Mouse (Mus musculus) right cerebral cortex, postnatal 36 days (tissue): ENCODE results near the gene Gsk3b.
"Not testable (repeated sequence)": the region's sequence is repeated elsewhere in the genome, so short reads cannot be mapped to it uniquely, and the experiment has no call there.

Source experiments
- DNase-seq, 2 experiments: peaks; one replicate each; pipeline ENCODE4 v3.0.0; 2022; ENCODE audit warnings: low spot score in 2 of 2, mixed read lengths in 1 of 2

Gene Gsk3b

DNA sequence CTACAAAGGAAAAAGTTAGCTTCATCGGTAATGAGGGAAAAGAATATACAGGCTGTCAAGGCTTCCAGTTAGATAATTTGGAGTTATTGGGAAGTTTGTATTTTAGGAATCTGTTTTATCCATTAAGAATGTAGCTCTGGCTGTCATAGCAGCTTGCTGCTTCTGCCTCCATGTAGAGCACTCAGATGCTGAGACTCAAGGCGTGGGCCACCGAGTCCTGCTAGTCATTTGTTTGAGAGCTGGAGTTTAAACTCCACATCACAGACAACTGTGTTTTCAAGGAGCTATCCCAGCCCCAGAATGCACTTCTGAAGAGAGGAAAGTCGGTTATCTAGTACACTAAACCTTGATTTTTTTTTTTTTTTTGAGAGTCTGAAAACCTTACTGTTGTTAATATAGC, 101.2 kb downstream of the Gsk3b start:
- no peak for DNase-seq

DNA sequence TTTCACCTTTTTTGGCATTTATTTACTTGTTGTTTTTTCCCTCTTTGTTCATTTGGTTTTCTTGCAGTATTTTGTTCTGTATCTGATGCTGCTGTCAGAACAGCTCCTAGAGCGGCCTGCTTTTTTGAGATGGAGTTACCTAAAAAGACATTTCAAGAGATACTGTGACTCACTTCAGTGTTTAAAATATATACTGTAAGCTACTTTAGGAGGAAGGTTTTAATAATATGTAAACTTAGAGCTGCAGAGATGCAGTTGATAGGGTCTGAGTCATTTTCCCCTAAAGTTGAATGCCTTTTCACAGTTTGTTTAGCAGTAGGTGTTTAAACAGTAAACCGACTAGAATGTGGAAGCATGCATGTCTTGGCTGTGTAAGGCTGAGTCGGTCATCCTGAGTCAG, 101.7 kb downstream of the Gsk3b start:
- DNase-seq, result no peak

DNA sequence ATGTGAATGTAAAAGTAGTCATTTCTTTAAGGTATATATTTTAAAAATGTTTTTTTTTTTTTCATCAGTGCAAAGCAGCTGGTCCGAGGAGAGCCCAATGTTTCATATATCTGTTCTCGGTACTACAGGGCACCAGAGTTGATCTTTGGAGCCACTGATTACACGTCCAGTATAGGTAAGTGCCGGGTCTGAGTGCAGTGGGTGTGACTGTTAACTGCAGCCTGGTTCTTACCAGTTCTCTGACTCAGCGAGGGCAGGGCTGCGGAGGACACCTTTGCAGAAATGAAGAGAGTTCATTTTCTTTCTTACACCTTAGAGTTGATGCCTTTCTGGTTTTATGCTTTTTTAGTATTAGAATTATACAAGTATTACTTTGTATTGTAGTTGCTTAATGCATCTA, 102.7 kb downstream of the Gsk3b start:
- no peak for DNase-seq

DNA sequence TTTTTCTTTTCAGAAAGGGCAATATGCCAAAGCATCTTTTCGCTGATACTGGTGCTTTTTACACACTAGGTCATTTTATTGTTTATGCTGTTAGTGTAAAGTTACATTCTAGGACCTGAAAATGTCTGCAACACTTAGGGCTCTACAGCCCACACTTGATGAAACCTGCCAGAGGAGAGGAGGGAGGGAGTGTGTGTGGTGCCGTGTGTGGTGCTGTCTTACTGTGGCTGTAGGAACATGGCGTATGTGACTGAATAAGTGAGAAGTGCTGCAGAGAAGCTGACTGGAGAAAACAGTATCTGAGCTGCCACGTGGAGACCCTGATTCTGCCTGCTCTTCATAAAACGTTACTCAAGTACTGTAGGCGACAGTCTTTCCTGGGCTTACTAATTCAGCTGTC, 103.8 kb downstream of the Gsk3b start:
- peak in 1 of 2 experiments; percentile 44 for DNase-seq

DNA sequence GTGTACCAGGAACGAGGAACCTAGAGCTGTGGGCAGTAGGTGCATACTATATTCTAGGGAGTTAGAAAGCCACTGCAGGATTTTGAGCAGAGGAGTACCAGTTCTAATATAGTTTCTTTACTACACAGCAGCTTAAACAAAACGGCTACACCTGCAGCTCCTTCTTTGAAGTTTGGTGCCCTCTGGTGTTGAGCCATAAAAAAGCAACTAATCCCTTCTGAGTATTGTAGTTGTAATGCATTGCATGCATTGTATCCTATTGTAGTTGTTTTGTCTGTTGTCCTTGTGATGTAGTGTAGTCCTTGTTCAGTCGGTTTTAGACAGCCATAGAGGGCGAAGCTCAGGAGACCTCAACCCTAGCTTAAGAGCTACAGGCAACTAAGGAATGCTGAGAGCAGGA, 108.5 kb downstream of the Gsk3b start:
- peak in 1 of 2 experiments; percentile 46 for DNase-seq

DNA sequence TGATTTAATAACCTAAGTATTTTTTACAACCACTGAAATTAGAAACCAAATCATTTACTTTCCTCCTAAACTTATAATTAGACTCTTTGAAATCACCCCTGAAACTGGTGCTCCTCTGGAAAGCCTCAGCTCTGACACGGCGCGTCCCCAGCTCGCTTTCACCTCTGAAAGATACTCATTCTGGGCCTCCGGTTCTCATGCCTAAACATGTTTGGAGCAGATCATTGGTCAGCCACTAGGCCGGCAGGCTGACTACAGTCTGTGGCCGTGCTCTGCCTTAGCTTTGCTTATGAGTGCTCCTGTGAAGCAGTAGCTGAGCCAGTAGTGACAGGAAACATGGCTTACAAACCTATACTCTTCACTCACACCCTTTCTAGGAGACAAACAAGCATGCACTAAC, 116.5 kb downstream of the Gsk3b start:
- DNase-seq, result no peak

DNA sequence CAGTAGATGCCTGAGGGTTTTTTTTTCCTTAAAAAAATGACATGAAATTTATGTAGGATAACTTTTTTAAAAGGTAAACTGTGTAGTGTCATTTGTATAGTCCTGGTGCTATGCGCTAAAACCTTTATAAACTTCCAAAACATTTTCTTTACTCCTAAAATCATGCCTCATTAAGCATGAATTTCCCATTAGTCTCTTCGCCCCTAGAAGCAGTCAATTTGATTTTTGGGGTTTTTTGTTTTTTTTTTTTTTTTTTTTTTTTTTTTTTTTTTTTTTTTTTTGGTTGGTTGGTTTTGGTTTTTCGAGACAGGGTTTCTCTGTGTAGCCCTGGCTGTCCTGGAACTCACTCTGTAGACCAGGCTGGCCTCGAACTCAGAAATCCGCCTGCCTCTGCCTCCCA, 133.7 kb downstream of the Gsk3b start:
- DNase-seq, result not testable (repeated sequence)

DNA sequence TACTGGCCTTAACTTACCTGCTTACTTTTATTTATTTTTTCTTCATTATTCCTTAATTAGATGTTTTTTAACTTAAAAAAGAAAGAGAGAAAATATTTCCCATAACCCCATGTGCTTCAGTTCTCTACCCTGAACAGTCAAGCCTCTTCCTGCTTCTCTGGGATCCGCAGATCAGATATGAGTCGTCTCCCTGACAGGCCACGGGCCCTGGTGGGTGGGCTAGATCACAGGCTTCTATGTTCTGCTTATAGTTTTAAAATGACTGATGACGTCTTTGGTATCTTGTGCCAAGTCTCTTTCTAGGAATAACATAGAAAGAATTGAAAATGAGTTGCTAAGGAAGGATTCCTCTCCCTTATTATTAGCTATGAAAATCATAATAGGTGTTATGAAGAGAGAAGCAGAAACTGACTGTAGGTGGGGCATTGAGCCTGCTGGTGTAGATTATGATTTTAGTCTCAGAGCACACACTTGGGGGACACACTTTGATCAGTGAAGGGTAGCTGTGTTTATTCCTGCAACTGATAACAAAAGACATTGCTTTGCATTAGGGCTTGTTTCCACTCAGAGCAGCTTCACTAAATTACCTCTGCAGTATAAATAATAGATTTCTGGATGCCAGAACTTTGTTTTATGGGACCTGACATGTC, 148.3 kb downstream of the Gsk3b start:
- DNase-seq, result no peak

DNA sequence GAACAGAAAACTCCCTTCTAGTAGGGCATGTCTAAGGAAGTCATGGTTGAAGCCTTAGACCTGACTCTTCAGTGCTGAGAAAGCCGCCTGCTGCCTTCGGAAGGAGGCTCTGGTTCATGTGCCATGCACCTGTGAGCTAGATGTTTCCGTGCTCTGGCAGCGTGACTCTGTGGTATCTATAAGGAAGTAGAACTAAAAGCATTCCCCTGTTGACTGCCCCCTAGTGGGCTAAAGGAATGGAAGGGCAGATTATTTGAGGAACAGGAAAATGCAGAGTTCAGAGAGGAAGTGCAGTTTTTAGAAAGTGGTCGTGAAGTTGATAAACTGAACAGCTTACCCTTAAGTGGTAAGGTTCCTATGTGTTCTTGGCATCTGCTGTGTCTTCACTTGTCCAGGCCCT, 150.9 kb downstream of the Gsk3b start:
- DNase-seq, result no peak

DNA sequence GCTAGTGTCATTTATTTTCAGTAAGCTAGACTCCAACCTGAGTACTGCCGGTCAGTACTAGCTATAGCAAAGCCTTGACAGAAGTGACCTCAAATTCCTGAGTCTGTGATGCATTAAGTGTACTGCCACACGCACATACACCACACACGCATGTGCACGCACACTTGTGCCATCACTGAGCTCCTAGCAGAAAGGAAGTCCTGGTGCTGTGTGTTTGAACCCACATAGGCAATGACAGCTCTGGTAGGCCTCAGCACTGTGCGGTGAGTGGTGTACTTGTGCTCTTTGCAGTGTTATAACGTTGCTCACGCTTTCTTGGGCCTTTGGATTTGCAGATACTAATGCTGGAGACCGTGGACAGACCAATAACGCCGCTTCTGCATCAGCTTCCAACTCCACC, 151.4 kb downstream of the Gsk3b start:
- DNase-seq, result no peak

DNA sequence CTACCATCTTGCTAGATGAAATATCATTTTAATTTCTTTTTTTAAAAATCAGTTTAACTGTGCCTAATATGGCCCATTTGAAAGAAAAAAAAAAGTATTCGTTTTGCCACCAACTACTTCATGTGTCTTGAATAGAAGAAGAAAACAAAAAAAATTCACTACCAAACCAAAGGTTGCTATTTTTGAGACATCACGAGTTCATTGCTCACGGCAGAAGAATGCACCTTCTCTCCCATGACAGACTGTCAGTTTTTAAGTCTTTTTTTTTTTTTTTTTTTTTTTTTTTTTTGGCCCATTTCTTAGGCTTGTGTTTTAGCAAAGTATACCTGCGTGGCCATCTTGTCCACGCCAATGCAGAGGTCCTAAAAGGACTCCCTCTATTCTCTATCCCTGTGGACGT, 155.3 kb downstream of the Gsk3b start:
- no peak for DNase-seq

DNA sequence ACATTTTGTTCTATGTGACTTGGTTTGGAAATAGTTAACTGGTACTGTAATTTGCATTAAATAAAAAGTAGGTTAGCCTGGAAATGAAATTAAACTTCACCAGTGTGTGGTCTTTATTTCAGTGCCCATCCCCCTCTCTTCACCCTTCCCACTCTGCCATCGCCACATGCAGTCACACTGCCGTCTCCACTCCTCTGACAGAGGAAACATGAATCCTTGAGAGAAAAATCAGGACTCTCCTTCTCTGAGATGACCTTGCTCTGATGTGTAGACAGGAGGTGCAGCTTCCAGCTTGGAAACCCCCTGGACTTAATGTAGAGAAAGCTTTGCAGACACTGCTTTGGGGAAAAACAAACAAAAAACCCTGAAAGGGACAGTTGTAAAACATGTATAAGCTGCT, 156.6 kb downstream of the Gsk3b start:
- DNase-seq, result no peak

DNA sequence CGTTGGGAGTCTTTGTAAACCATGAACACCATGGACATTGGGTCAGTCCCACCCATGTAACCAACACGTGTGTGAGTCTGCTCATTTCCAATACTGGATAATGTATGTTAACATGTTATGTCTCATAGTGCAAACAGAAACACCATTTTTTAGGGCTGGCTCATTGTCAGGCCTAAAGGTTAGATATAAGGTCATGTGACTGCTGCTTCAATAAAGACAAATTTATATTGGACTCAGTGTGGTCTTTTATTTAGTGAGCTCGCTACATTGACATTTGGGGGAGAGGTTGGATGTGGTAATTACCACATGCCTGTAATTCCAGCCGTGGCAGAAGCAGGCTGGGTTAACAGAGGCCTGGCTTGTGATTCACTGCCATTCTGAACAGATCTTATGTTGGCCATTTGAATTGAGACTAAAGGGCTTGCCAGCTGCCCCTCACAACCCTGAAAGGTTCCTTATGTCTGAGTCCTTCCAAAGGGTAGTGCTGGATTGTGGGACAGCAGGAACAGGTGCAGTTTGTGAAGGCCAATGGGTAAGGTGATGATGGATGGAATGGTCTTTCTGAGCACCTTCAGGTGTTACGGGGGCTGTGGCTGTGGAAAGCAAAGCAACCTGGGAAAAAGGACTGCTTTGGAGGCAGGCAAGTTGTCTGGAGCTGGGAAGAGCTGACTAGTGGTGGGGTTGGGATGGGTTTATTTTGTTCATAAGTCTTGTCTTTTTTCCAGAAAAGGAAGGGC, 157.2 kb downstream of the Gsk3b start:
- DNase-seq, result no peak

DNA sequence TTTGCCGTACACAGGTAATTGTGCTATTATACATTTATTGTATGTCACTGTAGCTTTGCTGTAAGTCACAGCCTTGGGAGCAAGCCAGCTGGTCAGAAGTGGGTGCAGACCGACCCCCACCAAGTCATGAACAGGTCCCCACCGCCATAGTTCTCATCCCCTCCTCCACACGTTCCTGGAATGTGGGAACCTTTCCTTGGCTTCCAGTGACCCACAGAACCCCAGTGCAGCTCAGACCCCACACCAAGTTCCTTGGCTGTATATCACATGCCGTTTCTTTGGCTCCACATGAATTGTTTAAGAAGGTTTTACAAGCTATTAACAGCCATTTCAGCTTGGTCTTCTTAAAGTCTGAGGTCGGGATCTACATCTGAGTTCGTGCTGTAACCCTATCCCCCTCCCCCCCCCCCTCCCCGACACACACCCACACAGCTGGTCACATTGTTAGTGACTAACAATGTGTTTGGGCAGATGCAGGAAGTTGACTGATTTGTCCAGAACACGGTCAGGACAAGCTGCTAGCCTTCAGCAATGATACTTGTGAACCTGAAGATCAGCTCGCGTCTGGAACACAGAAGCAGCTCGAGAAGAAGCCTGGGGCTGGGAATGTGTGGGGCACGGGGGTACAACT, 159.6 kb downstream of the Gsk3b start:
- DNase-seq, result no peak

DNA sequence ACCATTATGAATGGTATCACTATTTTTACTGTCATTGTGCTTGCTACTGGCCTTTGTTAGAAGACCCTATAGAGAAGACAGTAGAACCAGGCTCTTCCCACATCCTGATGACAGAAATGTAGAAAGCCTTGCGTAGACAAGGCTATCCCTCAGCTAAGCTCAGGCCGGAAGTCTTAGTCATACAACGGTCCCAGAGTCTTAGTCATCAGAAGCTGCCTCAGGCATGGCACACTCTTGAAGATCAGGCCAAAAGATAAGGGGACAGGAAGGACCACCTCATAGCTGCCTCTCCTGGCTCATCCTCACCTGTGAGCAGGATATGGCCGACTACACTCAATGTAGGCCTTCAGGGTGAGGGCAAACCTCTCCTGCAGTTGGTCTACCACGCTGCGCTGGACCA, 161.7 kb downstream of the Gsk3b start:
- no peak for DNase-seq

DNA sequence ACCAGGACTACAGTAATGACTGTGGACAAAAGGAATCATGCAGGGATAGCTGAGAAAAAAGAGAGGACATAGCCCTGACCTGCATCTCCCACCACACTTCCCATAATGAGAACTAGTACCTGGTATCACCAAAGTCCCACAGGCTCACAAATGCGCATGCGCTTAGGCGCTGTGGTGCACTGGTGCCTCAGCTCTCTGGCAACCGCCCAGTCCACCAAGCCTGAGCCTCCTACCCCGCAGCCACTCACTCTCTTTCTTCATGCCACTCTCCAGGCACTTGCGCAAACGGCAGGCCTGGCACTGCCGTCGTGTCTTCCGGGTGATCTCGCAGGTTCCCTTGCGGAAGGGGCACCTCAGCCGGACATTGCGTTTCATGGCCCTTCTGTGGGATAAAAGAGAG, 165.2 kb downstream of the Gsk3b start:
- no peak for DNase-seq

DNA sequence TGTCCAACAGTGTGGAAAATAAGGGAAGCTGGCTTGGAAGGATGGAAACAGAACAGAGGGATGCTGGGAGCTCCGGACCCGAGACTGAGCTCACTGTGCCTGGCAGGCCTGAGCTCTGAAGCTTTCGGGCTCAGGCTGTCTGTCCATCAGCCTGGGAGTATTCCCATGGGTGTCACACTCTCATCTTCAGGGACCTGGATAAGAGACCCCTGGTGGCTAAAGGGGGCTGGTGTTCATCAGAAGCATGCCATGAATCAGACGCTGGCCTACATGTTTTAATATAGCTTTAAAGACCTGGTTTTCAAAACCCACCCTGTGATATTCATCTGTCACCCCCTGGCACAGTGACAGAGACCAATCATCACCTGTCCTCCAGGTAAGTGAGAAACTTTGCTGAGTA, 166.3 kb downstream of the Gsk3b start:
- no peak for DNase-seq

DNA sequence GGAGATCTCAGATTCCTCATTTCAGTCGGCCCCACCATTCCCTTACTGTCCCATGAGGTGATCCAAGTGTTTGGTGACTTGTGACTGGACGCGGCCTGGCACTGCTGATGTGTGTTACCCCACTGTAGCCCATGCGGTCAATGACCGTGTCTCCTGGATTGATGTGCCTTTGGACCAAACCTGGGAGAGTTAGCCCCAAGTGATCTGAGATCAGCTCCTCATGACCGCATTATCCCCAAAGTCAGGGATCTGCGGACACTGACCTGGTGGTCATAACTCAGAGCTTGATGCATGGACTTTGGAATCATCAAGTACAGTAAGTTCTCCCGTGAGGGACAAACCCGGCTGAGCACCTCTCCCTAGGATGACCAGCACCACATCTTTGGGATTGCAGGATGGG, 167.1 kb downstream of the Gsk3b start:
- no peak for DNase-seq

DNA sequence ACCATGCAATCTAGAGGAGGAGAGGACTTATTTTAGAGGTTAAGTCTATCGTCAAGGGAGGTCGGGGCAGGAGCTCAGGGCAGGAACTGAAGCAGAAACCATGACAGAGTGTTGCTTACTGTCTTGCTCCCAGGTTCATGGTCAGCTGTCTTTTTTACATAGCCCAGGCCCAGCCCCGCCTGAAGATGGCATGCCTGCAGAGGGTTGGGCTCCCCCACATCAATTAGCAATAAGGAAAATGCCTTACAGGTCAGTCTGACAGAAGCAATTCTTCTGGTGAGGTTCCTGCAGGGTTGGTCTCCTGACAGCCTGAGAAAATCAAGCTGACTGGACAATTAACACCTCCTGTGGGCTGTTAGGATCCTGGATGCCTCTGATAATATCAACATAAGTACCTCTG, 182.8 kb downstream of the Gsk3b start:
- DNase-seq, result no peak

DNA sequence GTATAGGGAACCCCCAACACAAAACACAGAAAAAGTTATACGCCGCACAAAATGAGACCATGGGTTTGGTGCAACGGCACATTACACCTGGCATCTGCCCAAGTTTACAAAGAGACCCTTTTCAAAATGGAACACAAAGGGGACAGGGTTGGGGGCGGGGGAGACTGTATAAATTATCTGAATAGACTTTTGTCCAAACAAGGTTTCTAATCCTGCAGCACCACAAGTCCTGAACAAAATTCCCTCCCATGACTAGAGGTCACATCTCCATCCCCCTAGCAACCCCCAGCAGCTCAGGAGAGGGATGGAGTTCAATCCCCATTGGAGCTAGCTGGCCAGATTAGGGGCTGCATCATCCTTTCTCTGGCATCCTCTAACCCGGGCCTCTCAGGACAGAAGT, 183.7 kb downstream of the Gsk3b start:
- DNase-seq, result no peak

DNA sequence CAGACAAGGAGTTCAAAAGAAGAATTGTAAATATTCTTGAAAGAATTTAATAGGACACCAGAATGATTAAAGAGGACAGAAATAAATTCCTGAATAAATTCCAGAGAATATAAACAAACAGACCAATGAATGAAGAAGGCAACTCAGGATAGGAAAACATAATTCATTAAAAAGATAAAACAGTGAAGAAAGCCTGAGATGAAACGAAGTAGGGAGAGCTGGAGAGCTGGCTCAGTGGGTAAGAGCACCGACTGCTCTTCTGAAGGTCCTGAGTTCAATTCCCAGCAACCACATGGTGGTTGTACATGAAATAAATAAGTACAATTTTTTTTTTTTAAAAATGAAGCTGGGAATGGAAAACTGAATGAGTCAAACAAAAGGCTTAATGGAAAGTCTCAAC, 185.9 kb downstream of the Gsk3b start:
- DNase-seq, result no peak

DNA sequence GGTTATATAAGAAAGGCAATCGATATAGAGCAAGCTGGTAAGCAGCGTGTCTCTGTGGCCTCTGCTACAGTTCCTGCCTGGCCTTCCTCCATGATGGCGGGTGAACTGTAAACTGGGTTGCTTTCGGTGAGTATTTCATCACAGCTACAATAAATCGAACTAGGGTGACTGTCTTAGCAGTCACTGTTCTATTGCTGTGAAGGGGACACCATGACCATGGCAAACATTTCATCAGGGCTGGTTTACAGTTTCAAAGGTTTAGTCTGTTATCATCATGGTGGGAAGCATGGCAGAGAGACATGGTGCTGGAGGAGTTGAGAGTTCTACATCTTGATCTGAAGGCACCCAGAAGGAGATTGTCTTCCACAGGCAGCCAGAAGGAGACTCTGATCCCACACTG, 191.0 kb downstream of the Gsk3b start:
- DNase-seq, result no peak

DNA sequence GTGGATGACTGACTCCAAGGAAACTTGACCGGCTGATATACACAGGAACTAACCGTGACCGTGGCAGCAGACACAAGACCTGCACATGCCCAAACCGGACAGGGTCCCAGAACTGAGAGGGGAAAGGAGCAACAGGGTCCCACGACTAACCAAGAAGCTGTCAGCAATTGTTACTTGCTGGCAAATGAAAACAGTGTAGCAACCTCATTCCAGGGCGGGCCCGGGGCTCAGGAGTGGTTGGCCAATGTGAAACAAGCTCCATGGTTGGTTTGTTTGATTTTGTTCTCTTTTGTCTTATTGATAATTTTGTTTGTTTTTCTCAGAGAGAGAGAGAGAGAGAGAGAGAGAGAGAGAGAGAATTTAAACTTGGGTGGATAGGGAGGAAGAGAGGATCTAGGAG, 192.2 kb downstream of the Gsk3b start:
- DNase-seq, result no peak
